Mouse (Mus musculus) kidney, postnatal 14 days (tissue): ENCODE data around the gene 2010111I01Rik.

Experiments used
- DNase-seq: peaks from one replicate; pipeline ENCODE4 v3.0.0; 2022; ENCODE audit warnings: mixed read lengths

The 2010111I01Rik gene

DNA sequence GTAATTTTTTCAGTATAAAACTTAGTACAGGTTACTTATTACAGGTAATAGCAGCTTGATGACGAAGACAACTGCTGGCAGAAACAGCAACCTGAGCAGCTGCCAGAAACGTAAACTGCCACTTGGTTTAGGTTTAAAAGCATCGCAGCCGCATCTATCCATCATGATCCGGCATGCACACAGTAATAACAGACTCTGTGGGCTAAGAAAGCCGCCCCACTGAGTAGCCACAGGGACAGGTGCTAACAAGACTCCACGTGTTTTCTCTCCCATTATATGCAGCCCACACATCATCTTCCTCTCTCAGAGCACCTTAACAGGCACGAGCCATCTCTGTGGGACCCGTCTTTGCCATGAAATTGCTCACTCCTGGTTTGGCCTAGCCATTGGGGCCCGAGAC lies 191.6 kb downstream of the 2010111I01Rik start:
- DNase-seq = no peak

DNA sequence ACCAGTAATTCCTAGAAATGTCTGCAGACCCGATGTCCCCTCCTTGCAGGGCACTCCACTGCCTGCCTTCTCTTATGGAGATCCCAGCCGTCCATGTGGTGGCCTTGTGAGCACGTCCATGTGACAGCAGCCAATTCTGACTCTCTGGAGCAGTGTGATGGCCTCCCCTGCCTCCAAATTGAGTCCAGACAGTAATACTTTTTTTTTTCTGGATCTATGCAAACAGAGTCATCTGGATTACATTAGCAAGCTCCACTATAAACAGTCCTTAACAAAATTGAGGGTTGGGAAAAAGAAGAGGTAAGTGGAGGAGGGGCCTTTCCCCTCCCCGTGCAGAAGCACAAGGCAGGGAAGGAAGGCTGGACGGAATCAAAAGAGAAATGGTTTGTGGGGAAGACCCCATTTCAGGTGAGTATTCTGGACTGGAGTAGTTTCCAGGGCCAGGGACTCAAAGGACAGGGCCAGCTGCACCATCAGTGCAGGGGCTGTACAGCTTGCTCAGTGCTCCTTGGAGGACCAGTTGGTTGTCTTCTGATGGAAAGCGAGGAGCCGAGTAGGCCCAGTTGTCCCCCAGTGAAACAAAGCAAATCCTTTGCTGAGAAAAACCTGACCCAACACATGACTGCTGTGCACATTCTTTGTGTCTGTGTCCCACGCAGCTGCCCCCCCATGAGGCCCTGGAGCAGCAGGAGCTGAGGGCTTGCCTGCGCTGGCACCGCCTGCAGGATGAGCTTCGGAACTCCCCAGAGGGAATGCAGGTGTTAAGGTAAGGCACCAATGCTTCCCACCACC lies 205.8 kb downstream of the 2010111I01Rik start:
- no peak for DNase-seq

DNA sequence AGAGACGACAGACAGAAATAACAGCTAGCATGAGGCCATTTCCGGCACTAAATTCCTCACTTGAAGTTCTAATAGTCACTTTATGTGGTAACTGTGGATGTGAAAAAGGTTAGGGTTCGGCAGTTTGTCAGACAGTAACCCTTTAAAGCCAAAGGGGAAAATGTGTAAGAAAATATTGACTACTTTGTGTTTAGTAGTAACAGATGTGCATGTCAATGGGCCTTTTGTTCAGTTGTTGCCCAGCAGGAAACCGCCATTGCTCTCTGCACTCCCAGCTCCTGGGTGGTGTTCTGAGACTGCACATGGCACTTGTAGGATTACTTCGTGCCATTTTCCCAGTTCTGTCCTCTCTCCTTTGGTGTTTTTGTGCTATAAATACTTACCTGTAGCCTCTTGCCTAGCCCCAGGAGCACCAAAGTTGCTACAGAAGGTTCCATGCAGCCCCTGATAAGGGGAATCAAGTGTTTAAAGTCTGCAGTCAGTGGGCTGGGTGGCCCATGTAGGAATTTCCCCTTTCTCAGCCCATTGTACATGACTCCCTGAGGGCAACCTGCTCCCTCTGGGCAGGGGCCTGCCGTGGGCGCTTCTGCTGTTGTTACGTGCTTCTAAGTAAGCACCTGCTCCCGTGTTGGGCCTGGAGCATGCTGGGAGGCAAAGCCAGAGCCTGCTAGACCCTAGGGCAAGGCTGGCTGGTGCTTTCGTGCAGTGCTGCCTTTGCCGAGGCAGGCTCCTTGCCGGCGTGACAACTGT lies 206.8 kb downstream of the 2010111I01Rik start:
- no peak for DNase-seq

DNA sequence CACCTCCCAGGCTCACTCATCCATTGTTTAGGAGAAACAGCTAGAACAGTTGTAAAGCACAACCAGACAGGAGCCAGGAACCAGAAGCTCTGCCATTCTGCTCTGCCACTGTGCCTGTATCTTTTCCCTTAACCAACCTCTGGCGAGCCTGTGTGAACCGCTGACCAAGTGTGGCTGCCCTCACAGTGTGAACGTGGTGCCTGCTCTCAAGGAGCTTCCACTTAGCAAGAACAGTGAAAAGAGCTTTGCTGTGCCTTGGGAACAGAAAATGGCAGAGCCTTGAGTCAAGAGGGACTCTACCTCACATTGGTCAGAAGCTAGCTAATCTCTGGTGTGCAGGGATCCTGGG lies 207.4 kb downstream of the 2010111I01Rik start:
- DNase-seq = no peak

DNA sequence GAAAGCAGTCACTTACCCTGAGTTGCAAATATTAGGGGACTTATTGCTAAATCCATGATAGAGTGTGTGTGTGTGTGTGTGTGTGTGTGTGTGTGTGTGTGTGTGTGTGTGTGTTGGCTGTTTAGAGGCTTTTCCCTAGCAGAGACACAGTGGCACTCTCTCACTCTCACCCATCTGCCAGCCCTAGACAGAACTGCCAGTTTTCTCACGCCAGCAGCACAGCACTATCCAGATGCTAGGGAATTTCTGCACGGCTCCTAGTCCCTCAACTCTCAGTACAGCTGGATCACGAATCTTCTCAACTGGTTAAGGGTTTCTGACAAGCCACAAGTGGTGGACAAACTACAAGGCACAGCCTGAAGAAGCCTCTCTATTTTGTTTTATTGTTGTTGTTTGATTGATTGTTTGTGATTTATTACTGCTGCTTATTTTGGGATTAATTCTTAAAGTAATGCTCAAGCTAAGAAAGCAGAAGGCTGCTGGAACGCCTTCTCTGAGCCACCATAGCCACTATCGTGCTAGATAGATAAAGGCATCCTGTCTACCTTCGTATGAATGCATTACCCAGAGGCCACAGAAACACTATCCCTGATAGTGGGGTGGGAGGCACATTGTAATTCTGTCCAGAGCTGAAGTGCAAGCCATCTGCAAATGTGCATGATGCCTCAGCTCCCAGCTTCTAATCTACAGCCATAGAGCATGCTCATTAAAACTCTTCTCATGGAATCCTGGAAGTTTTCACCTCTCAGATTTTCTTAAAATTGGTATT lies 209.7 kb downstream of the 2010111I01Rik start:
- DNase-seq = no peak

DNA sequence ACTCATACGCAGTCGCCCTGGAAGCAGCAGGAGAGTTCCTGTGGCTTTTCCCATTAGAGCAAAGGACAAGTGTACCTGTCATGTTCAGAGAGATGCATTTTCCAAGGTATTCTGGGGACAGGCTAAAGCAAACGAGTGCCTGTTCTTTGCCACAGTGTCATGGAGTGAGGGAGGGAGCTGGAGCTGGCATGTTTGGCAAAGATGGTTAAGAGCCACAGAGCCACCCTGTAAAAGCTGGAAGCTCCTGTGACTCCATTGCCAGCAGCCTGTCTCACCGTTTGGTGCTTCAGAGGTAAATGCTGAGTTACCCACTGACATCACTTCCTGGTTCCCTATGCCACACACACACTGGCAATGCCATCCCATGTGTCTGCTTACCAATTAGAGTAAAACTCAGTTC lies 211.4 kb downstream of the 2010111I01Rik start:
- no peak for DNase-seq

DNA sequence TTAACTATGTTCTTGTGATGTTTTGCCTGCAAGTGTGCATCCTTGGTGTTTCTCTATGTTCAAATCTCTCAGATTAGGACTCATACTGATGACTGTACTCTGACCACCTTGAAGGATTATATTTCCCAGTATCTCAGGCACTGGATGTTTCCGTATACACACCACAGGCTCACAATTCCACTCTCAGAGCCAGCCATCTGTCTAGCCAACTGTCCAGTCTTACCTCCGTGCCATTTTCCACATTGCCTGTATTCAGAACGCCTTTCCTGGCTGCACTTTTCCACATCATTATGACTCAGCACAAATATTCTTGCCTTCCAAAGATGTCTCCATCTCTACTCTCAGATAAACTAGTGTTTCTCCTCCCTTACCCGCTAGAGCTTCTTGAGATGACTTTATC lies 212.5 kb downstream of the 2010111I01Rik start:
- no peak for DNase-seq

DNA sequence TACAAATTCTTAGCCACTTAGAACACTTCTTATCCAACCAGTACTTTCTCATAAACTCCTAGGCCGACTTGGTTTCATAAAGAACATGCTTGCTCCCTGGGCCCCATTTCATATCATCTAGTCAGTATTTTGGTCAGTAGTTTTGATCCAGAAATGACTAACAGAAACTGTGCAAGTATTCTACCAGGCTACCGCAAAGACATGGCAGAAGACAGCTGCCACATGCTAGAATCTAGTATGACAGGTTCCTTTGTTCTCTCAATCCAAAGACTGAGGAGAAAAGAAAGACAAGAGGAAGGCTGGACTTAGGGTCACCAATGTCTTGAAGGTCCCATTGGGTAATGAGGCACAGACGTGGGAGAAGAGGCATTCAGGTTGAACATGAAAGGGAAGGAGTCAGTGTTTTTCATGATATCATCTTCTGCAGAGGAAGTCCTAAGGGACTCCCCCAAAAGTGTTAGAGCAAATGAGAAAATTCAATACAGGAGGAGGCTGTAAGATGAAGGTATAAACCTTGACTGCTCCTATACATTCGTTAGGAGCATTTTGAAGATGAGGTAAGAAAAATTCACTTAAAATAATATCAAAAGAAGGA lies 216.0 kb downstream of the 2010111I01Rik start:
- DNase-seq = no peak

DNA sequence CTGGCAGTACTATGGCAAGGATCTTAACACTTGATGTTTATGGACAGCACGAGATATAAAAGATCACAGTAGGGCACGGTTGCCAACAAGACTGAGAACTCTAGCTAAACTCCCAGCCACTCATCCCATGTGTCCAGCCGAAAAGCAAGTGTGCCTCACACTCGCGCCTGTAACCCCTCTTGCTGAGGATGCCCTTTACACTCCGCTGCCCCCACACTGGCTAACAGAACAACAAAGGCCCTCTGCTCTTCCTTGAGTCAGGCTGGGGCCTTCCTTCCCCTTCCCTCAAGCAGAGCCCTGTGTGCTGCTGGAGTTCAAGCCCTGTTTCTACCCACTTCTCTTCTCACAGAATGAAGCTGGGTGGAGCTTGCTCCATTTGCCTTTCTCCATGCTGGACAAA lies 220.3 kb downstream of the 2010111I01Rik start:
- DNase-seq = no peak

DNA sequence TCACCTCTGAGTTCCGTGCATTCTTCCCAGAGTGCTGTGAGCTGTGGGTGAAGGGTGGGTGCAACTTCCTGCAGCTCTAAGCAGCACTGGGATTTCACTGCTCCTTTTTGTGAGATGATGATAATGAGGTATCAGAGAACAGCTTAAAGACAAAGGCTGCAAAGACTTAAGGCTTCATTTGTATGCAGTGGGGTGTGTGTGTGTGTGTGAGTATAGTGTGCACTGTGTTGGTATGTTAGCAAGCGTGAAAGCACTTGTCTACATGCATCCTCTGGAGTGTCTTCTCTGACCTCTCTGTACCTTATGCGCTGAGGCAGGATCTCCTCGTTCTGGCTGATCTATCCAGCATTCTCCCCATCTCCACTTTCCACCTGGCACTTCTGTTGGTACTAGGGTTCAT lies 221.5 kb downstream of the 2010111I01Rik start:
- DNase-seq = no peak

DNA sequence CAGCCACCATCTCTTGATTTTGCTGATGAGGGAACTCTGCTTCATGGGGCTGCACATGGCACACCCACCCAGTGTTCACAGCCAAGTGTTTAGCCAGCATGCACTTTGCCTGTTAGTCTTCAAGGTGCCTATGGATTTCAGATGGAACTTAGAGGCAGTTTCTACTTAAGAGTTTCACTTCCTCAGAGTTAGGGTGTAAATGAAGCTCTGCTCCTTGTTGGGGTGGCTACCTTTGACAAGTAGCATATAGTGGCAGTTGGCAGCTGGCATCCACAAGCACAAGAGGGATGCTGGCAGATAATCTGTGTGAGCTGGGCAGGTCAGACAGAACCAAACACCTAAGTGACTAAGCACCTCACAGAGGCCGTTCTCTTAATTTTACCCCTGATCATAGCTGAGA lies 221.9 kb downstream of the 2010111I01Rik start:
- no peak for DNase-seq

DNA sequence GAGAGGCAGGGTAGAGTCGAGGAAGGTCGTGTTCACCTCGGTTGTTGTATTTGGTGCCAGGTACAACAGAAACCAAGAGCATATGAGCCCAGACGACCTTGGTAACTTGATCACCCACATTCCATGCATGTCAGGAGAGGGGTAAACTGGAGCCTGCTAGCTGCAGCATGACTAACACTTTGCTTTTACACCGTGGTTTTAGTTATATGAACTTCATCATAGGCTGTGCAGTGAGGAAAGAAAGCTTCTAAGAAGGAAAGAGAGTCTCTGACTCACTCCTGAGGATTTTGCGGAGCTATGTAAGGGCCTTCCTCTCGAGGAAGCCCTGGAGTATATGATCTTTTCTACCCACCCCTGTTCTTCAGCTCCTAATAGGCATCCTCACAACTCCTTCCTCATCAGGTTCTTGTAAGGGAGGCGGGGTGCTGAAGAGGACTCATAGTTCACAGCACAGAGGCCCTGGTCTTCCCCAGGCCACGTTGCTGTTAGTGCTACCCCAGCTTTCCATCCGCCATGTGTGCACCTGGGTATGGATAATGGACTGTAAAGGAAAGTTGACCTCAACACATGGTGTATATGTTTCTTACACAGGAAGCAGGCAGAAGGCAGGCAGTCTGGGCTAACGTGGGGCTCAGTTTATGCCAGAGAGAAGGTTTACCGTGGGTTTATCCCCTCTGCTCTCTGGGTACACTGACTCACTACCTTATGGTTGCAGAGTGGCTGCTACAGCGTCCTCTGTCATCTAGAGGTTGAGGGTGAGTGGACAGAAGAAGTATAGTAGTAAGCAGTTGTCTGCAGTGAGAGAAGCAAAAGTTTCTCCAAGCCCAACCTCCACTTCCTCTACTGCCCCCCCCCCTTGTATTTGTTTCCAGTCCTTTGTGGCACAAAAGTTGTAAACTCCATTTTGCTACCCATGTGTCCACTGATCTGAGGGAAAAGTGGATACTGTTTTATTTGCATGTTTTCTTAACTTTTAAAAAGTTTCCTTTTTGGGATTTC lies 222.8 kb downstream of the 2010111I01Rik start:
- DNase-seq = peak; percentile 65

DNA sequence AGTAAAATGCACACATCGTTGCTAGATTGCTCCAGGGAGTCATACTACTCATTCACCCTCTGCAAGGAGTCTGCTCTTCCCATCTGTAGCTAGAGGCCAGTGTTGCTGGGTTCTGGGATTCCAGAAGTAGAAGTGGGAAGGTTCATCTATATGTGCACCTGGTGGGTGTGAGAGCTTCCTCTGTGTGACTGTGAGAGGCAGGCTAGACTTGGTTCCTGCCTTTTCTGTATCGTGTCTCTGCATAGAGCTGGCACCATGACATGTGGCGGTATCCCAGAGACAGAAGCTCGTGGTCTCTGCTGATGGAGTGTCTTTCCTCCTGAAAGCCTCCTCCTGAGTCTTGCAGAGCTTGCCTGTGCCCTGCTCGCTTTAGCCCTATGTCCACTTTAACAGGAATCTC lies 223.6 kb downstream of the 2010111I01Rik start:
- DNase-seq = no peak

DNA sequence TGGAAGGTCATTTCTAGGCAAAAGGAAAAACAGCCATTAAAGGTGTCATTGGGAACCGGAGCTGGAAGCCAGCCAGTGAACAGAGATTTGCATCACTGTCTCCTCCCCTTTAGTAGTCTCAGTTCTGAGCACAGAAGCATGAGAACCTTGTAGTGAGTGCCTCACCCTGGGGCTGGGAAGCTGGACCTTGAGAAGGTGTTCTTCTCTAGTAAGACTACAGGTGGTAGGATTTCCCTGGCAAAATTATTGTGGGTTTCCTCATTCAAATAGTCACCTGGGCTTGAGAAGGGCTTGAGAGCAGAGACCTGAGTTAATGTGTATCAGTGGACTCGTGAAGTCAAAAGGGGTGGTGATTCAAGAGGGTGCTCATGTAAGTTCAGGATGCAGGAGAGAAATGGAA lies 224.1 kb downstream of the 2010111I01Rik start:
- DNase-seq = peak; percentile 77

DNA sequence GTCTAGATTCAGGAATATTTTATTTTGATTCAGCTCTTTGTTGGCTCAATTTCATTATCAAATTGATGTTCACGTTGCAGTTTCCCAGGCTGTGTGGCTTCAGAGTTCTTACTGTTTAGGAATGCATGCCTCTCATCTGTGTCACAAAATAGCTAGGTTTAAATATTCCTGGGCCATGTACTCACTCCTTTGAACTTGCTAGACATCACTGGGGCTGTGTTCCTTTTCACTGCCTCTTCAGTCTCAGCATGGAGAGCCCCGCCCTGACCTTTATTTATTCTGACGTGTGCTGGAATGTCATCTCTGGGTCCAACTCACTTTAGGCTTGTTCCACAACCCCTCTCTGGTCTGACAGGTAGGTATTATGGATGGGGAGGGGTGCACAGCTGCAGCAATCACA lies 228.7 kb downstream of the 2010111I01Rik start:
- DNase-seq = no peak

DNA sequence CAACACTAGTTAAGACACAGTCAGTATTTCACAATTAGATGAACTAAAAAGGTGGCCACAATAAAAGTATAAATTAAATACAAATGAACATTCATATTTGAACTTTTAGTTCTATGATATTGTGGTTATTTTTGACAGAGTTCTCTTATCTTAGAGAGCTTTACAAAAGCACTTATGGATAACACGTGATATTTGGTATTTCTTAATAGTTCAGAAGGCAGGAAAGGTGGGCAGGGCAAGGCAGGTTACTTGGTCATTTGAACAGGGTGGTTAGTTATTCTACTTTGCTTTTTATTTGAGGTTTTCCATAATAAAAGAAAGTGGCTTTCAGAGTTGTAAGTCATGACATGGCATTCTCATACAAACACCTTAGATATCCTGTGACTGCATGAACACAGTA lies 233.3 kb downstream of the 2010111I01Rik start:
- DNase-seq = no peak

DNA sequence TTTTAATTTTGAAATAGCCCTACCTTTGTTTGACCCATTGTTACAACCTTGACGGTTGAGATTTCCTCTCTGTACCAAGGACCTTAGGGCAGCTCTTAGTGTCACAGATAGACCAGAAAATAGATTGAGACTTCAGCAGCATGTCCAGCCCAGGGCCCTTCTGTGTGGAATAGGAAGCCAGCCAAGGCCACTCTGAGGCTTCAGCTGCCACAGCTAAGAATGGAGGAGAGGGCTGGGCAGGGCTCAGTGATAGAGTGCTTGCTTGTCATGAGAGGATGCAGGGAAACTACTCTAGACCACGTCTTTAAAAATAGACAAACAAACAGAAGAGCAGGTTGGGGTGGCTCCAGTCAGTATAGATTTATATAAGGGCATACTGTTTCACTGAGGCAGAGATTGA lies 234.9 kb downstream of the 2010111I01Rik start:
- no peak for DNase-seq

DNA sequence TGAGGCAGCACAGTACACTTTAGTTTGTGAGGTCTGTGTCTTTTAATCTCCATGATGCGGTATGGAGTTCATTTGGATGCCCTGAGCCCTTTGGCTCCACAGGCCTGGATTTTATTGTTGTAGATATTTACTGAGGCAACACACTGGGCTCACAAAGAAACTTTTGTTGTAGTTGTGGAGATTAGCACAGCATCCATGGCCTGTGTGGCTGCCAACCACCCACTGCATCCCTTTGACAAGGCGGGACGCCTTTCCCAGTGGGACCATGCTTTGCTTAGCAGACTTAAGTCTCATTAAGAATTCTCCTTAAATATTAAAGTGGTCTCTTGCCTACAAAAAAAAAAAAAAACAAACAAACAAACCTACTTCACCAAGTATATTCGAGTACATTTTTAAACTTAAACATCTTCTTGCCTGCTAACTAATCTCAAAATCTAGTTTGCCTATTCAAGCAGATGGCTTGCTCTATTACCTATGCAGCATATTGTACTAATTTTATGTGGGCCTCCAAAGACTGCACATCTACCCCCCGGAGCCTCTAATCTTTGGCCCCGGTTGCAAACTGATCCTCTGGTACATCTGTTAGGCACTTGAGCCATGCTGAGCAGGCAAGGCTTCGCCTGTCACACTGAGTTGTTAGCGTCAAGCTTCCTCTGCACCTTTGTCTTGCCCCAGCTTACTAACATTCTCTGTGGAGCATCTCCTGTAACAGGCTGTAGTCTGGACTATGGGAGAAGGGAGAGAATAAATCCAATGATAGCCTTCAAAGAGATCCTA lies 239.0 kb downstream of the 2010111I01Rik start:
- no peak for DNase-seq

DNA sequence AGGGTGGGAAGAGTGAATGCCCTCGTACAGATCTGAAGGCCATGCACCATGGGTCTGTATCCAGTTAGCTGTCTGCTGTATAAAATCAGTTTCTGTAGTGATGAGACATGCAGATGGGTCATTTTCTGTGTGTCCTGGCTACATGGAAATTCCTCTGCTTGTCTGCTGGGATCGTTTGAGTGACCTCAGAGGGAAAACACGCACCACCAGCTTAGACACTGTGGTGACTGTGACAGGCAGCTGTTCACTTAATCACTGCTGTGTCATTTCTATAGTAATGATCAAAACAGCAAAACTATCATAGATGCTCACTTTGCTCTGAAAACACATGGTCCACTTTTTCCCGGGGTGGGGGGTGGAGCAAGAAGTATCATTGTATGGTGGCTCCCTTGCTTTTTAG lies 241.1 kb downstream of the 2010111I01Rik start:
- no peak for DNase-seq

DNA sequence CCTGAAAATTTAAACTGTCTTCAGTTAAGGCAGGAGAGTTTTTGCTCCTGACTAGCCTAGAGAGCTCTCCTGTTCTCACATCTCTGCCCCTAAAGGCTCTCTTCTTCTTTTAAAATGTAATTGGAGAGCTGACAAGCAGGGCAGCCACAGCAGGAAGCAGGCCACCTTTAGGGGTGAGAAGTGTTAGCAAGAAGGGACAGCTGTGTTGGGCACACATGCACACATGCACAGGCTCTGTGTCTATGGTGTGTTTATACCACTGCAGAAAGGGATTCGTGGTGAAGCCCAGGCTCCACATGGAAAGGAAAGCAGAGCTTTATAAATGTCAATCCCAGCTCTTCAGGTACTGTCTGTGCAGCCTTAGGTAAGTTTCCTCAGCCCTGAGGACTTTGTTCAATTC lies 241.7 kb downstream of the 2010111I01Rik start:
- no peak for DNase-seq

DNA sequence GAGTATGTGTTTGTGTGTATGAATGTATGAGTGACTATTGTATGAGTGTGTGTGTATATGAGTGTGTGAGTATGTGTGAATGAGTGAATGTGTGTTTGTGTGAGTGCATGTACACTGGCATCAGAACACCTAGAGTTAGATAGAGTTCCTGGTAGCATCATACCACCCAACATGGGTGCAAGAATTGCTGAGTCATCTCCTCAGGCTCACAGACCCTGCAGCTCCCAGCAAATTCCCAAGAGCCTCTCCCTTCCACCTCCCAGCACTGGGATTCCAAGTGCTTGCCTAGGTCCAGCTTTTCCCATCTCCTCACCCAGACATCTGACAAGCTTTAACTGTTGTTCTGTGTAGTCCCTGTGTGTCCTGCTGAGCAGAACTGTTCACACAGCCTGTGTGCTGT lies 251.8 kb downstream of the 2010111I01Rik start:
- DNase-seq = no peak
